Mouse (Mus musculus): ENCODE results near the gene Gm11444.

DNA sequence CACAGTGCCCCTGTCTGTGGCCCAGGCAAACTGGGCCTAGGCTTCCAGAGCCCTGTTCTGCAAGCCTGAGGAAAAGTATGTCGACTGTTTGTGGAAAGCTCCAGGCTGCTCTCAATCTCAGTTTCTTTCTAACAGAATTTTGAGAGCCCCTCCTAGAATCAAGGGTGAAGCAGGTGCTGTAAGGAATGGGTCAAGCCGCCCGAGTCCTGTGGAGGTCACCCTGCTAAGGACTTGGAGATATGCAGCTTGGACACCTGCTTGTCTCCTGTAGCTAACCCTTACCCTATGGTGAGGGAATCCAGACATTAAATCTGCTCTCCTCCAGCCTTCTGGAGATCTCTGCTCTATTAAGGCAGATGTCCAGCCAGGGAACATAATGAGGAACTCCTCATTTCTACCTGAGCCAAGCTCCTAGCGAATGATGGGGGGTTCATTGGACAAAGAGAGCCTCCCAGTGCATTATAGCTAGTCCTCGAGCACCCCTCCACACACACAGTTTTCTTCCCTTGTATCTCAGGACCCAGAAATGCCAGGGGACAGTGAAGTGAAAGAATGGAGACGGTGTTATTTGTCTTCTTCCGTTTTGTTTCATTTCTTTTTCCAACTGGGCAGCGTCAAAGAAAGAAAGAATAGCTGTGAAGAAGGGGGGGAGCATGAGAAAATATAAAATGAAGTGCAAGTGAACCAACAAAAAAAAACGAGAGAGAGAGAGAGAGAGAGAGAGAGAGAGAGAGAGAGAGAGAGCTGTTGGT, 15.0 kb downstream of the Gm11444 start:
- no peak for TF ChIP-seq CTCF (IDR thresholded peaks at IDR 0.05; ENCODE audit: borderline replicate concordance, insufficient read depth, low read depth, low read length)
- TF ChIP-seq POLR2A (IDR thresholded peaks at IDR 0.05; ENCODE audit: borderline replicate concordance, insufficient read depth, low read length), result no peak
